Mouse (Mus musculus) heart, adult 18-20 months (tissue): ENCODE measurements at regions not wholly inside any gene's neighbourhood (a gene's known extent, or its start where the extent isn't known, plus 50 kb on each side); places are given as distances from the start of the nearest gene placed in this dataset.

Source experiments
- DNase-seq, 2 experiments: peaks; one replicate each; pipeline ENCODE4 v3.0.0; 2021 to 2022; ENCODE audit warnings: mixed read lengths in 1 of 2

GRCm38 (mm10) chr13:115425610-115426562, 324.1 kb upstream of the Itga1 start:
- DNase-seq, result no peak

- DNase-seq, result no peak
Measured at GRCm38 (mm10) chr13:115423761-115424160, 322.0 kb upstream of the Itga1 start.

DNA sequence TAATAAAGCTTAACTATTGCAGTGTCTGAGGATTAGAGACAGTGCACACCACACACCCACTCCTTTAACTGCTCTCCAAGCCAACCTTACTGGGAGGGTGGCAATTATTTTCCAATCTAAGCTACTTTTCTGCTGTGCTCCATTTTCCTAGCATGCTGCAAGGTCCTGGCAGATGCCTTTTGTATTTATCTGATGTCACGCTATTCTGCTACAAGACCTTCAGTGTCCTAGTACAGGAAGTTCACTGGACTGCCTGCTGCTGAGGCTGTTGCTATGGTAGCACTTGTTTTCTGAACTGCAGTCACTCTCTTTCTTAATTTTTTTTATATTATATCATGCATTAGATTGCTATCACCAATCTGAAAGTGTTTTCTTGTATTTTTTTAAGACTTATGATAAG, 319.7 kb upstream of the Itga1 start:
- DNase-seq, result no peak

GRCm38 (mm10) chr13:115417829-115418228, 316.1 kb upstream of the Itga1 start:
- no peak for DNase-seq

DNA sequence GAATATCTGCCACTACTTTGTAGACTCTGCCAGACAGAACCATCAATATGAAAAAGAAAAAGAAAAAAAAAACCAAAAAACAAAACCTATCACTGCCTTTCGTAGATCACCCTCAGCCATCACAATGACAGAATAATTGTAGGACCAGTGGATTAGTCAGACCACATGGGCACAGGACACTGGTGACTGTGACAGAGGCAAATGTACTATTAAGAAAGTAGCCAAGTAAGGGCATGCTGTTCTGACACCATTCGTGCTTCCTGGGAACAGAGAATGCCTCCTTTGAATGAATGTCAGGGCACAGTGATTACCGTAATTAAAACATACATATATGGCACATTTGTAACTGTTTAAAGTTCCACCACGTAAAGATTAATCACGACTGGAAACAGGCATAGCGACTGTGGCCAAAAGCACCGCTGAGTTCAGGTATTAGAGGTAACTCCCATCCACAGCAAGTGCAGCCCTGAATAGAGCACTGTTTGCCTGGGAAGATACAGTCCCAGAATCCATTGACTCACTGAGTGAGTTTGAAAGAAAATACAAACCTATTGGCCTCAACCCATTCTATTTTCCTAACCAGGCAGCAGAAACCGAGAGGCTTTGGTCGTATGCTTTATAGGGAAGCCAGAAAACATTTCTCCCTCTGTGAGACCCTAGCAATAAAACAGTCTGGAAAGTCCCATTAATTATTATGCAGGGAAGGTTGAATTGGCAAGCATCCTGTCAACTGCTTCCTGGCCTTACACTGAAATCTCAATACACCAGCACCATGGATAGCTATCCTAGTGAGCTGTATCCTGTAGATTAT, 312.2 kb upstream of the Itga1 start:
- DNase-seq, result no peak

DNA sequence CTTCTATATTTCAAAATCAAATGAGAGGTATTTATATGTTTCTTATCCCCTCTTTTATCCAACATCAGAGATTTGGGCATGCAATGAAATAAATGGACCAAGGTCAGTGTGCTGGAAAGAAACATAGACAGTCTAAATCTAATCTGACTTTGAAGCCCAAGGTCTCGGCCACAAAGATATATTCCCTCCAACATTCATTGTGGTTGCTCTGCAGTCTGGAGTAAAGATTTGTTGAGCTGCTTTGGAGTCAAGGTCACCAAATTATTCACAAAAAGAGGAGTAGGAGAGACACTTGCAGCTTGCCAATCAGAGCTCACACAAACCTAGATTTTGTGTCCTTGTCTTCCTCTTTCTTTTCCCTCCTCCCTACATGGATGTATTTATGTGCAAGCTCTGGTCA, 304.2 kb upstream of the Itga1 start:
- no peak for DNase-seq

- DNase-seq, result no peak
Measured at GRCm38 (mm10) chr13:115400706-115401215, 299.0 kb upstream of the Itga1 start.

DNA sequence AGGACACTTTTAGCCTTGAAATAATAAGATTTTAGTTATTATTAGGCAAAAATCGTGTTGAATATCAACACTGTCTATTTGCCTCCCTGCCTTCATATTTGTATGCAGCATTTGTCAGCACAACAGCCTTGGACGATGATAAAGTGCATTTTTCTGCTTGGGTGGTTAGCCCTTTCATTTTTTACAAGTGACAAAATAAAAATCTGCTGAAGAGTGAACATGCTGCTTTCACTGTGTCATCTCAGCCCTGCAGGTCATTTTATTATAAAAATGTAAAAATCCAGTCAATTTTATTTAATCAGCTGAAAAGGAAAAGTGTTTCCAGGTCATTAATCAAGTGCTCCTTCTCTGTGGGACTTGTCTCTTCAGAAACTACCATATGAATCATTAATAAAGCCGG, 277.9 kb upstream of the Itga1 start:
- DNase-seq, result no peak

DNA sequence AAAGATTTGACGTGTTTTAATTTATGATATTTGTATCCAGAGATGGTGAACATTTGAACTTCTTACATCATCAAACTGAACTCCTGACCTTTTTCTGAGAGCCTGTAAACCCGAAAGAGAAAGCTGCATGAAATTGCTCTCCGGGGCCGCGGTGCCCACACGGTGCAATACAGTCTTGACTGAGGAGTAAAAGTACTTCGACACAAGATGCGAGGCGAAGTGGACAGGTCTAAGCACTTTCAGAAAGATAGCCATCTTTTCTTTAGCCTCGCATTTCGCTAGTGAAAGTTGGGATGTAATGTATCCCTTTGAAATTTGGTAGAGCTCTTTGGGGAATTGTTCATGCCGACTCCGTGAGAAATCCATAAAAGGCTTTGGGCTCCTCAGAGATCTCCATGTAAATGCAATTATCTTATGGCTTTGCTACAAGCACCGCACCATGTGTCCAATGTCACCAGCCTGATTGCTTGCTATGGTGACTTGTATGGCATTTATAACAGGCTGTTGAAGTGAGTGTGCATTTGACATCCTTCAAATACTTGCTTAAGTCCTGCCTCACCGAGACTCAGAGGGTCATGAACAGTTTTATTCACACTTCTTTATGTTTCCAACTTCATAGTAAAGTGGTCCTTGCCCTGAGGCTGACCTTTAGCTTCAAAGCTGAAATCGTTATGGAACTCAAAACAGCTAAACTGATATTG, 274.6 kb upstream of the Itga1 start:
- no peak for DNase-seq

- DNase-seq, result no peak
Measured at GRCm38 (mm10) chr13:115361457-115361856, 259.7 kb upstream of the Itga1 start.

- no peak for DNase-seq
Measured at GRCm38 (mm10) chr13:115347022-115347398, 245.2 kb upstream of the Itga1 start.

DNA sequence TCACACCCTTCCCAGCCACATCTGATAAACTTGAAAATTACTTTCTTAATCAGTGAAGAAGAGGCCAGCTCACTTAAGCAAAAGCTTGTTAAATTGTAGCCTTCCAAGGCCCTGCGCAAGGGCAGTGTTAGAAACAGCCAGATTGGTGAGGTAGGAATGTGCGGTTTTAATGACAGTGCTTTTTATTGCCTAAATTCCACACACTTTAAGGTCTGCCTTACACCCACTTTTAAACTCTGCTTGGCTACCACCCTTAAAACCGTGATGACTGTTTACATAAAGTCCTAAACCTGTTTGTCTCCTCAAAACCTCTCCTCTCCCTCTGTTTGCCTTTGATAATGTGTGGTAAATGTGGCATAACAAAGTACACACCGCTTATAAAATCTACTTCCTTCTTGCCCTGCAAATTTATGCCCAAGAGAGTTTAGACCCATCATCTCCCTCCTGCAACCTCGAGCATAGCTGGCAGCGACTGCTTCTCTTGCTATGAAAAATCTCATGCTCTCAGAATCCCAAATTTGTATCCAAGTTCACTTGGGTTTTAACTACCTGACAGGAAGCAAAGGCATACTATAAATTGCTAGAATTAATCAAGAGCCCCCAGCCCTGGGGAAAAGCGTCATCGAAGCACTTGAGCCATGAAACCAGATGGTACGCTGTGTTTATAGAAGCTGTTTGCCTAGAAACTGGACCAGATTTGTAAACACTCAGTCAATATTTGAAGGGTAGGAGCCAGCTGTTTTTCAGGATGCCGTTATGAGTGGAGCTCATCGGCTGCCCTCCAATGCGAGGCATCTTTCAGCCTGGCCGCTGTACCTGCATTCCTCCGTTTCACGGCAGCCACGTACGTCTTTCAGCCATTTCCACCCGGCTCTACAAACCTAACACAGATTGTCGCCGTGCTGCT, 244.6 kb upstream of the Itga1 start:
- no peak for DNase-seq

DNA sequence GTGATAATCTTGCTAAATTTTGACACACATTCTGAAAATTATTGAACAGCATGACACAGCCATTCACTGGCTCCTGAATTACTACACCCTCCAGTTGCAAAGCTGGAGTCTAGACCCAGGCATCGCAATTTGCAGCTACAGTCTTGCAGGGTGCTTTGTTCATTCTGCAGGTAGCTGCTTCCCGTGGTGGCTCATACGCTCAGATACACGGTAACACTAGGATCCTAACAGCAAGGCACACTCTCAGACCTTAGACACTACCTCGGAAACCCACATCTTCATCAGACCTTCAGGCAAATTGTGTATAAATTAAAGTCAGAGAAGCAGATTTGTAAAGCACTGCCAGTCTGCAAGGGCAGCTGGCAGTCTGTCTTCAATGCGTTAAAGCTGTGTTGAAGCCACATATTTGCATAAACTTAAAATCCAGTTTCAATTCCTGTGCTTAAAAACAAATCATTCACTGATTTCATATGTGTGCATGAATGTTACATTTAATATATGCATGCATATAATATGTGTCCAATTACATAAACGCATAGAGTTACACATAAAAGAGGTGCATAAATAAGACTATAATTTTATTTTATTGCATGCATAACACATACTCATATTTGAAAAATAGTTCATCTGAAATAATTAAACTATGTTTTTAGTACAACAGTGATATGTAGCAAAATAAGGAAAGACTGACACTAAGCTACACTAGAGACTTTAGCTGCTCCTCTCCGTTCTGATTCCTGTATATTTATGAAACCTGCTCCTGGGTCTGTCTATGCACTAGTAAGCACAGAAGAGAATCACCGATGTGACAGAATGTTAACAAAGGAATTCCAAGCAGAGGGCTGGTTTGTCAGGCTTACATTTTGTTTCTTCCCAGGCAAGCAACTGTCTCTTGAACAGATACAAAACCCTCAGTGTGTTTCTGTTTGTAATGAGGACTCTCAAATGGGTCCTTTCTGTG, 227.5 kb upstream of the Itga1 start:
- DNase-seq, result no peak

GRCm38 (mm10) chr13:115326294-115326693, 224.5 kb upstream of the Itga1 start:
- no peak for DNase-seq

DNA sequence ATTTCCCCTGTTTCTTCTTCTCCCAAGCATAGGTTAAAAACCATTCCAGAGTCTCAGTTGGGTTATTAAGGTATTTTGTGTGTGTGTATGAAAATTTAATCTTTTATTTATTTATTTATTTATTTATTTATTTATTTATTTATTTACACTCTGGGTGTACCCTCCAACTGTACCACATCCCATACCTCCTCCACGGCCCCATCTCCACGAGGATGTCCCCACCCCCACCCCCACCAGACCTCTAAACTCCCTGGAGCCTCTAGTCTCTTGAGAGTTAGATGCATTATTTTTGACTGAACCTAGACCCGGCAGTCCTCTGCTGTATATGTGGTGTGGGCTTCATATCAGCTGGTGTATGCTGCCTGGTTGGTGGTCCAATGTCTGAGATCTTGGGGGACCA, 214.9 kb upstream of the Itga1 start:
- no peak for DNase-seq

DNA sequence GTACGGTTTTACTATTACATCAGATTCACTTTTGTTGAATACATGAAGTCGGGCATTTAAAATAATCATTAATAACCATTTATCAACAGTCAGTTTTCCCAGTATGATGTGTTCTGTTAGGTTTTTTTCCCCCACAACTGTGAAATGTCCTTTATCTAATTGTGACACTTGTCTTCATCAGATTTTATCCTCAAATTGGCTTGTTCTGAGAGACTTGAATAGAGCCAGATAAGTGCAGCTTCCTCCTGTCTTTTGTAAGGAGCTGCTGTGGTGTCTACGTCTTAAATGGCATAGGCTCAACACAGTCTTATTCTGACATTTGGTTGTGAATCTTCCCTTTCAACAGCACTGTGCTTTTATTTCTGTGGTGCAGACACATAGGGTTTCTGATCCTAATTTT, 206.8 kb upstream of the Itga1 start:
- DNase-seq, result no peak

GRCm38 (mm10) chr13:115287371-115287770, 185.6 kb upstream of the Itga1 start:
- DNase-seq, result no peak

GRCm38 (mm10) chr13:115266164-115266563, 164.4 kb upstream of the Itga1 start:
- DNase-seq, result no peak

- no peak for DNase-seq
Measured at GRCm38 (mm10) chr13:115257345-115257744, 155.6 kb upstream of the Itga1 start.

DNA sequence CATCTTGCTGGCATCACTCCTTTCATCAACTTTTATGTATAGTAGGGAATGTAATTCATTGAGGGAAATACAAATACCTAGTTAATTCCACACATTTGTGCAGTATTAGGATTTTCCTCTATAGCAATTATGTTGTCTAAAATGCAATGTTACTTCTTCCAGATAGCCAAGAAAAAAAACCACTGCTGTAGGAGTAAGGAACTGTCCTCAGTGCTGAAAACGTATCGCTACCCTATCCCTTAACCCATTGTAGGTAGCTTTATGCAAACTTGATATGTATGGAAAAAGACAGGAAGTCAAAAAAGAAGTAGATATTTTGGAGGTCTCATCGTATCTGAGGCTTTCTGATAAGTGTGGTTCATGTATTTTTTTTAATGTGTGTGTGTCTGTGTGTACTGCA, 150.8 kb upstream of the Itga1 start:
- no peak for DNase-seq
